Mouse (Mus musculus) E14TG2a.4 (cell line): ENCODE measurements at regions not wholly inside any gene's neighbourhood (a gene's known extent, or its start where the extent isn't known, plus 50 kb on each side); places are given as distances from the start of the nearest gene placed in this dataset.

ENCODE experiments used
- H3K27me3 ChIP-seq: 2 replicates; pipeline ENCODE4 v1.6.1; 2014; ENCODE audit warnings: low read length, control low read depth; ENCODE audit not compliant: insufficient read depth
- H3K36me3 ChIP-seq: 2 replicates; pipeline ENCODE4 v1.6.1; 2014; ENCODE audit warnings: low read length, control low read depth; ENCODE audit not compliant: insufficient read depth
- H3K4me1 ChIP-seq: replicated peaks from 2 replicates; pipeline ENCODE4 v1.6.1; 2014; ENCODE audit warnings: low read depth, low read length, control low read depth
- H3K4me3 ChIP-seq: replicated peaks from 2 replicates; pipeline ENCODE4 v1.5.1; 2014; ENCODE audit warnings: mild to moderate bottlenecking, low read length
- H3K9me3 ChIP-seq: 2 replicates; pipeline ENCODE4 v1.6.1; 2014; ENCODE audit warnings: low read length, control low read depth
- CTCF ChIP-seq: conservative IDR thresholded peaks from 2 replicates; pipeline ENCODE4 v1.5.1; 2014; ENCODE audit warnings: low read length
- NANOG ChIP-seq: IDR thresholded peaks from 2 replicates; pipeline ENCODE4 v1.6.1; 2014; ENCODE audit warnings: borderline replicate concordance, low read length, mixed read lengths
- POU5F1 ChIP-seq: IDR thresholded peaks from 2 replicates; pipeline ENCODE4 v1.6.1; 2014; ENCODE audit warnings: low read length, borderline replicate concordance

- no peaks in the 10 kb centered on the region for H3K4me1 ChIP-seq
- no peak overlapping the region for H3K4me3 ChIP-seq
- no peaks in the 10 kb centered on the region for H3K36me3 ChIP-seq
- 0 out of 2 replicates have a peak, but pooled peaks cover 3% of the 10 kb centered on the region for H3K27me3 ChIP-seq
- H3K9me3 ChIP-seq = no peaks in the 10 kb centered on the region
- TF ChIP-seq POU5F1 (no peak), NANOG (no peak), CTCF (no peak)
Measured at GRCm38 (mm10) chr1:137902859-137903258, 272.6 kb downstream of the Ptprc start.

GRCm38 (mm10) chr1:137901996-137902395 lies 273.5 kb downstream of the Ptprc start:
- Histone ChIP-seq H3K27me3 (0 out of 2 replicates have a peak, but pooled peaks cover 3% of the 10 kb centered on the region), H3K36me3 (no peaks in the 10 kb centered on the region), H3K4me1 (no peaks in the 10 kb centered on the region), H3K9me3 (no peaks in the 10 kb centered on the region), H3K4me3 (no peak overlapping the region)
- no peak for TF ChIP-seq POU5F1
- no peak for TF ChIP-seq NANOG

- H3K9me3 ChIP-seq = no peaks in the 10 kb centered on the region
- 0 out of 2 replicates have a peak, but pooled peaks cover 3% of the 10 kb centered on the region for H3K27me3 ChIP-seq
- no peak overlapping the region for H3K4me3 ChIP-seq
- no peaks in the 10 kb centered on the region for H3K36me3 ChIP-seq
- H3K4me1 ChIP-seq = no peaks in the 10 kb centered on the region
- TF ChIP-seq NANOG (no peak), POU5F1 (no peak), CTCF (no peak)
Measured at GRCm38 (mm10) chr1:137901211-137901610, 274.3 kb downstream of the Ptprc start.

GRCm38 (mm10) chr1:137900621-137901071 lies 274.9 kb downstream of the Ptprc start:
- no peaks in the 10 kb centered on the region for H3K36me3 ChIP-seq
- no peak for TF ChIP-seq NANOG
- TF ChIP-seq POU5F1 = no peak
- TF ChIP-seq CTCF = no peak
- no peaks in the 10 kb centered on the region for H3K4me1 ChIP-seq
- 0 out of 2 replicates have a peak, but pooled peaks cover 3% of the 10 kb centered on the region for H3K27me3 ChIP-seq
- H3K4me3 ChIP-seq = no peak overlapping the region
- H3K9me3 ChIP-seq = no peaks in the 10 kb centered on the region

GRCm38 (mm10) chr1:137899916-137900601 lies 275.4 kb downstream of the Ptprc start:
- Histone ChIP-seq H3K36me3 (no peaks in the 10 kb centered on the region), H3K27me3 (0 out of 2 replicates have a peak, but pooled peaks cover 3% of the 10 kb centered on the region), H3K4me1 (no peaks in the 10 kb centered on the region), H3K9me3 (no peaks in the 10 kb centered on the region), H3K4me3 (no peak overlapping the region)
- no peak for TF ChIP-seq POU5F1

GRCm38 (mm10) chr1:137899305-137899704 lies 276.2 kb downstream of the Ptprc start:
- no peak overlapping the region for H3K4me3 ChIP-seq
- H3K9me3 ChIP-seq = no peaks in the 10 kb centered on the region
- H3K36me3 ChIP-seq = no peaks in the 10 kb centered on the region
- H3K27me3 ChIP-seq = 0 out of 2 replicates have a peak, but pooled peaks cover 3% of the 10 kb centered on the region
- no peaks in the 10 kb centered on the region for H3K4me1 ChIP-seq
- TF ChIP-seq NANOG (no peak), CTCF (no peak), POU5F1 (no peak)

- no peaks in the 10 kb centered on the region for H3K9me3 ChIP-seq
- TF ChIP-seq NANOG (no peak), POU5F1 (no peak)
Measured at GRCm38 (mm10) chr1:137898891-137899290, 276.6 kb downstream of the Ptprc start.

GRCm38 (mm10) chr1:137898397-137898796 lies 277.1 kb downstream of the Ptprc start:
- H3K27me3 ChIP-seq = 0 out of 2 replicates have a peak, but pooled peaks cover 3% of the 10 kb centered on the region
- no peak for TF ChIP-seq NANOG
- no peak for TF ChIP-seq CTCF
- no peak for TF ChIP-seq POU5F1

More at GRCm38 (mm10) chr1:137898891-137899290, 276.6 kb downstream of the Ptprc start:
- no peaks in the 10 kb centered on the region for H3K4me1 ChIP-seq
- 0 out of 2 replicates have a peak, but pooled peaks cover 3% of the 10 kb centered on the region for H3K27me3 ChIP-seq
- no peaks in the 10 kb centered on the region for H3K36me3 ChIP-seq
- no peak overlapping the region for H3K4me3 ChIP-seq

GRCm38 (mm10) chr1:137881656-137882055 lies 293.9 kb downstream of the Ptprc start:
- no peaks in the 10 kb centered on the region for H3K27me3 ChIP-seq
- no peaks in the 10 kb centered on the region for H3K4me1 ChIP-seq
- no peak overlapping the region for H3K4me3 ChIP-seq
- TF ChIP-seq CTCF (no peak), NANOG (no peak), POU5F1 (no peak)
- H3K9me3 ChIP-seq = no peaks in the 10 kb centered on the region
- no peaks in the 10 kb centered on the region for H3K36me3 ChIP-seq

More at GRCm38 (mm10) chr1:137898397-137898796, 277.1 kb downstream of the Ptprc start:
- Histone ChIP-seq H3K9me3 (no peaks in the 10 kb centered on the region), H3K36me3 (no peaks in the 10 kb centered on the region), H3K4me3 (no peak overlapping the region), H3K4me1 (no peaks in the 10 kb centered on the region)
